Mouse (Mus musculus) liver, embryonic 15.5 days (tissue): ENCODE data around the gene Mpl. TPM values are rescaled to one million over a fixed set of nuclear protein-coding genes. Genes with fewer than 3 reads are reported as not detected.

ENCODE experiments used
- ATAC-seq: fragments of 200-750 bp; cut with Nextera tagmentation; 2 replicates; pipeline ENCODE4 v1.8.0; 2017; ENCODE audit warnings: moderate number of reproducible peaks, mild to moderate bottlenecking, moderate library complexity; ENCODE audit not compliant: insufficient read depth
- H3K27ac ChIP-seq: fragments of 300-500 bp; sonication (generic); replicated peaks from 2 replicates; pipeline ENCODE4 v1.5.1; 2015; ENCODE audit warnings: mild to moderate bottlenecking, inconsistent platforms
- H3K27me3 ChIP-seq: fragments of 300-500 bp; sonication (generic); 2 replicates; pipeline ENCODE4 v1.6.1; 2015; ENCODE audit warnings: mild to moderate bottlenecking, inconsistent platforms
- H3K36me3 ChIP-seq: fragments of 300-500 bp; sonication (generic); replicated peaks from 2 replicates; pipeline ENCODE4 v1.6.1; 2015; ENCODE audit warnings: moderate library complexity, mild to moderate bottlenecking, inconsistent platforms
- H3K4me1 ChIP-seq: fragments of 300-500 bp; sonication (generic); replicated peaks from 2 replicates; pipeline ENCODE4 v1.6.1; 2015; ENCODE audit warnings: inconsistent platforms
- H3K4me2 ChIP-seq: fragments of 300-500 bp; sonication (generic); 2 replicates; pipeline ENCODE4 v1.6.1; 2015; ENCODE audit warnings: moderate library complexity, mild to moderate bottlenecking, inconsistent platforms
- H3K4me3 ChIP-seq: fragments of 300-500 bp; sonication (generic); replicated peaks from 2 replicates; pipeline ENCODE4 v1.5.1; 2015; ENCODE audit warnings: mild to moderate bottlenecking, inconsistent platforms
- H3K9ac ChIP-seq: fragments of 300-500 bp; sonication (generic); 2 replicates; pipeline ENCODE4 v1.6.1; 2015; ENCODE audit warnings: moderate library complexity, mild to moderate bottlenecking, inconsistent platforms
- H3K9me3 ChIP-seq: fragments of 300-500 bp; sonication (generic); replicated peaks from 2 replicates; pipeline ENCODE4 v1.6.1; 2016; ENCODE audit warnings: inconsistent platforms
- WGBS: fragments of 180-500 bp; shearing (Covaris S2); methylation state at CpG from one replicate; pipeline ENCODE4 v1.1.7; 2015; ENCODE audit warnings: mixed read lengths; ENCODE audit not compliant: insufficient replicate concordance; 5-methylcytosine and 5-hydroxymethylcytosine counted together
- polyA plus RNA-seq: library from polyadenylated mRNA; unstranded; fragments of >200 nt; fragmentation: Nextera tagmentation; extraction: Ambion mirVana; gene quantifications from 2 replicates; pipeline ENCODE4 v1.2.1, GENCODE M21; 2015

The Mpl gene
- polyA plus RNA-seq, 1 experiment from 2014 or later, result 6.3 TPM

- peak; percentile 8 for ATAC-seq
- H3K9ac ChIP-seq, result peak overlapping the region; percentile 90
- H3K27ac ChIP-seq, result peak overlapping the region; percentile 91
- peak overlapping the region; percentile 75 for H3K4me3 ChIP-seq
- H3K27me3 ChIP-seq, result no peaks in the 10 kb centered on the region
- 4% methylated on average over 5 of the region's 5 CpGs for WGBS
- no peaks in the 10 kb centered on the region for H3K9me3 ChIP-seq
- peaks cover 92% of the 10 kb centered on the region for H3K4me1 ChIP-seq
- H3K36me3 ChIP-seq, result peaks cover 33% of the 10 kb centered on the region
- peak overlapping the region; percentile 97 for H3K4me2 ChIP-seq
Observed at GRCm38 (mm10) chr4:118427415-118427767, 29.9 kb downstream of the Mpl start.

GRCm38 (mm10) chr4:118425374-118425773, 31.9 kb downstream of the Mpl start:
- peaks cover 27% of the 10 kb centered on the region for H3K36me3 ChIP-seq
- no peaks in the 10 kb centered on the region for H3K9me3 ChIP-seq
- H3K9ac ChIP-seq, result no peak overlapping the region
- 86% methylated on average over 1 of the region's 1 CpGs for WGBS
- no peak for ATAC-seq
- H3K4me3 ChIP-seq, result no peak overlapping the region
- peak overlapping the region; percentile 91 for H3K27ac ChIP-seq
- H3K4me2 ChIP-seq, result no peak overlapping the region
- peaks cover 73% of the 10 kb centered on the region for H3K4me1 ChIP-seq
- H3K27me3 ChIP-seq, result no peaks in the 10 kb centered on the region

- 18% methylated on average over 4 of the region's 4 CpGs for WGBS
- H3K36me3 ChIP-seq, result peaks cover 30% of the 10 kb centered on the region
- H3K4me3 ChIP-seq, result no peak overlapping the region
- ATAC-seq, result peak; percentile 59
- peak overlapping the region; percentile 44 for H3K4me2 ChIP-seq
- H3K9me3 ChIP-seq, result no peaks in the 10 kb centered on the region
- no peaks in the 10 kb centered on the region for H3K27me3 ChIP-seq
- peak overlapping the region; percentile 31; the same call in 1 of the 2 replicates for H3K9ac ChIP-seq
- peak overlapping the region; percentile 91 for H3K27ac ChIP-seq
- peaks cover 66% of the 10 kb centered on the region for H3K4me1 ChIP-seq
Observed at GRCm38 (mm10) chr4:118424541-118425160, 32.7 kb downstream of the Mpl start.

GRCm38 (mm10) chr4:118421384-118421783, 35.9 kb downstream of the Mpl start:
- no peak overlapping the region for H3K27ac ChIP-seq
- no peaks in the 10 kb centered on the region for H3K9me3 ChIP-seq
- no peak overlapping the region for H3K9ac ChIP-seq
- H3K27me3 ChIP-seq, result no peaks in the 10 kb centered on the region
- H3K4me1 ChIP-seq, result peaks cover 33% of the 10 kb centered on the region
- WGBS, result 95% methylated on average over 3 of the region's 3 CpGs
- H3K4me3 ChIP-seq, result no peak overlapping the region
- no peak for ATAC-seq
- no peak overlapping the region for H3K4me2 ChIP-seq
- peaks cover 53% of the 10 kb centered on the region for H3K36me3 ChIP-seq

- Histone ChIP-seq H3K4me3 (no peak overlapping the region), H3K27me3 (no peaks in the 10 kb centered on the region), H3K4me1 (no peaks in the 10 kb centered on the region), H3K36me3 (peaks cover 91% of the 10 kb centered on the region), H3K4me2 (no peak overlapping the region), H3K27ac (no peak overlapping the region), H3K9ac (no peak overlapping the region), H3K9me3 (no peaks in the 10 kb centered on the region)
- 54% methylated on average over 13 of the region's 13 CpGs for whole genome bisulfite sequencing
- ATAC-seq, result no peak
Observed at GRCm38 (mm10) chr4:118417112-118417797, 40.1 kb downstream of the Mpl start.

GRCm38 (mm10) chr4:118416329-118416728, 41.0 kb downstream of the Mpl start:
- Histone ChIP-seq H3K4me3 (no peak overlapping the region), H3K4me1 (no peaks in the 10 kb centered on the region), H3K27me3 (no peaks in the 10 kb centered on the region), H3K9ac (no peak overlapping the region), H3K27ac (no peak overlapping the region), H3K36me3 (peaks cover 95% of the 10 kb centered on the region), H3K4me2 (no peak overlapping the region), H3K9me3 (no peaks in the 10 kb centered on the region)
- ATAC-seq, result no peak
- WGBS, result 86% methylated on average over 5 of the region's 5 CpGs

- Histone ChIP-seq H3K4me2 (no peak overlapping the region), H3K9me3 (no peaks in the 10 kb centered on the region), H3K9ac (no peak overlapping the region), H3K4me3 (no peak overlapping the region), H3K4me1 (peaks cover 4% of the 10 kb centered on the region), H3K36me3 (peaks cover 95% of the 10 kb centered on the region), H3K27ac (no peak overlapping the region), H3K27me3 (no peaks in the 10 kb centered on the region)
- ATAC-seq, result no peak
- 73% methylated on average over 2 of the region's 2 CpGs for WGBS
Observed at GRCm38 (mm10) chr4:118415779-118416178, 41.5 kb downstream of the Mpl start.

GRCm38 (mm10) chr4:118413553-118413952, 43.8 kb downstream of the Mpl start:
- H3K9ac ChIP-seq, result no peak overlapping the region

GRCm38 (mm10) chr4:118410871-118411270, 46.4 kb downstream of the Mpl start:
- 87% methylated on average over 5 of the region's 5 CpGs for WGBS
- Histone ChIP-seq H3K27ac (no peak overlapping the region), H3K9me3 (no peaks in the 10 kb centered on the region), H3K4me2 (0 out of 2 replicates have a peak overlapping the region, but pooled peaks have one; percentile 23), H3K36me3 (peaks cover 55% of the 10 kb centered on the region), H3K9ac (no peak overlapping the region), H3K27me3 (no peaks in the 10 kb centered on the region), H3K4me3 (no peak overlapping the region), H3K4me1 (peaks cover 33% of the 10 kb centered on the region)
- ATAC-seq, result no peak

More at GRCm38 (mm10) chr4:118413553-118413952, 43.8 kb downstream of the Mpl start:
- H3K4me1 ChIP-seq, result peaks cover 16% of the 10 kb centered on the region
- WGBS, result 87% methylated on average over 5 of the region's 5 CpGs
- no peak overlapping the region for H3K4me3 ChIP-seq
- H3K9me3 ChIP-seq, result no peaks in the 10 kb centered on the region
- ATAC-seq, result no peak
- no peak overlapping the region for H3K27ac ChIP-seq
- peaks cover 82% of the 10 kb centered on the region for H3K36me3 ChIP-seq
- H3K4me2 ChIP-seq, result no peak overlapping the region
- no peaks in the 10 kb centered on the region for H3K27me3 ChIP-seq

- H3K36me3 ChIP-seq, result peaks cover 52% of the 10 kb centered on the region
- peaks cover 34% of the 10 kb centered on the region for H3K4me1 ChIP-seq
- no peaks in the 10 kb centered on the region for H3K9me3 ChIP-seq
- H3K27ac ChIP-seq, result peak within 1 kb of the TSS; percentile 83
- no peaks in the 10 kb centered on the region for H3K27me3 ChIP-seq
- peak; percentile 98 for ATAC-seq
- peak within 1 kb of the TSS; percentile 89 for H3K4me3 ChIP-seq
- peak within 1 kb of the TSS; percentile 82 for H3K4me2 ChIP-seq
- peak within 1 kb of the TSS; percentile 86 for H3K9ac ChIP-seq
- WGBS, result under 1% methylated on average over 53 of the region's 53 CpGs
Observed at GRCm38 (mm10) chr4:118409142-118409900, 48.0 kb downstream of the Mpl start, which contains the start of the genes Szt2 and Med8. TSS of gene Szt2 (minus strand) at chr4:118409273. TSS of gene Med8 (plus strand) at chr4:118409337.

- 84% methylated on average over 12 of the region's 12 CpGs for WGBS
- Histone ChIP-seq H3K4me1 (peaks cover 29% of the 10 kb centered on the region), H3K9ac (no peak overlapping the region), H3K4me3 (no peak overlapping the region), H3K36me3 (peaks cover 71% of the 10 kb centered on the region), H3K4me2 (no peak overlapping the region), H3K9me3 (no peaks in the 10 kb centered on the region), H3K27ac (no peak overlapping the region), H3K27me3 (no peaks in the 10 kb centered on the region)
- ATAC-seq, result no peak
Observed at GRCm38 (mm10) chr4:118402701-118403100, 54.6 kb downstream of the Mpl start.
